Mouse (Mus musculus): ENCODE results near the gene Lamtor3. TPM values are rescaled to one million over a fixed set of nuclear protein-coding genes. Genes with fewer than 3 reads are reported as not detected.
"Not testable (repeated sequence)": the region's sequence is repeated elsewhere in the genome, so short reads cannot be mapped to it uniquely, and the experiment has no call there.

The Lamtor3 gene
- polyA plus RNA-seq, 1 experiment from 2014 or later = 132 TPM

DNA sequence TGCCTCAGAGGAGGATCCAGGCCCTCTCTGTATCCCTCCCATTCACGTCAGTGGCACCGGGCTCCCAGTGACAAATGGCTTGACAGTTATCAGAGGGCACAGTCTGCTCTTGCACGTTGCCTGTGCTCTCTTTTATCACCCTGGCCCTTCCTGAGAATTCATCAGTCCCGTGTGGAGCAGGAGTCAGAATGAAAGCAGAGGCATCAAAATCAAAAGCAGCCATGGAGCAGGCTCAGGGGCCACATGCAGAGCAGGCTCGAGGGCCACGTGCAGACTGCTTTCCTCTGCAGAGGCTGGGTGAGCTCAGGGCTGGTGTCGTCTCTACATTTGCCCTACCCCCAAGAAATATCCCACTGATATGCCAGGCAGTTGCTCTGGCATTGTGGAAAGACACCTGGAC, 33.5 kb downstream of the Lamtor3 start:
- 0 out of 2 replicates have a peak, but pooled peaks have one; percentile 9 for ATAC-seq (ENCODE audit: low FRiP score)
- Histone ChIP-seq H3K27me3 (replicated peaks) (no peaks in the 10 kb centered on the region), H3K27ac (replicated peaks) (peak overlapping the region; percentile 28), H3K4me1 (peaks cover 16% of the 10 kb centered on the region), H3K36me3 (no peaks in the 10 kb centered on the region), H3K9ac (replicated peaks) (no peak overlapping the region), H3K4me3 (replicated peaks) (no peak overlapping the region), H3K9me3 (replicated peaks) (no peaks in the 10 kb centered on the region), H3K4me2 (no peak overlapping the region)
- 43% methylated on average over 7 of the region's 7 CpGs for WGBS

DNA sequence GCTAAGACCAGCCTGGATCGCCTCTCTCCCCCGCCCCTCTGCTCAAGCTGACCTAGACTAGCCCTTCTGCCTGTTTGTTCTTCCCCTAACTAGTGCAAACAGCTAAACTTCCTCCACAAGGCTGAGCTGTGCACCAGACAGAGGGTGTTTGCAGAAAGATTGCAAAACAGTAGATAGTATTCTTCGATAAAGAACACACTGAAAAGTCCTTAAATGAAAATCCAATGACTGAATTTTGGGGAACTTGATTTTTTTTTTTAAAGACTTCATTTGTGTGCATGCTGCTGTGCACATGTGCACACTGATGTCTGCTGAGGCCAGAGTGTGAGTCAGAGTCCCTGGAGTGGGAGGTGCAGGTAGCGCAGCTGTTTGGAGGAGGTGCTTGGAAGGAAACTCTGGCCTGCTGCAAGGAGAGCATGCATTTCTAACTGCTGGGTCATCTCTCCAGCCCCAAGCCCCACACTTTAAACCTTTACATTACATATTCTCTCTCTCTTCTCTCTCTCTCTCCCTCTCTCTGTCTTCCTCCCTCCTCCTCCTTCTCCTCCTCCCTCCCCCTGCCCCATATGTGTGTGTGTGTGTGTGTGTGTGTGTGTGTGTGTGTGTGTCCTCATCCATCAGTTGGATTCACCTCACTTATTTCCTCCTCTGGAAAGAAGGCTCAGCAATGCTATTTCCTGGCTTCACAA, 34.1 kb downstream of the Lamtor3 start:
- peak; percentile 69; the same call in 1 of the 2 replicates for ATAC-seq (ENCODE audit: low FRiP score)
- no peaks in the 10 kb centered on the region for H3K9me3 ChIP-seq (replicated peaks)
- H3K27me3 ChIP-seq (replicated peaks) = no peaks in the 10 kb centered on the region
- H3K27ac ChIP-seq (replicated peaks) = peak overlapping the region; percentile 28
- 75% methylated on average over 4 of the region's 4 CpGs for WGBS
- H3K36me3 ChIP-seq = no peaks in the 10 kb centered on the region
- 0 out of 2 replicates have a peak overlapping the region, but pooled peaks have one; percentile 4 for H3K4me2 ChIP-seq
- H3K9ac ChIP-seq (replicated peaks) = no peak overlapping the region
- H3K4me1 ChIP-seq = peaks cover 16% of the 10 kb centered on the region
- no peak overlapping the region for H3K4me3 ChIP-seq (replicated peaks)

DNA sequence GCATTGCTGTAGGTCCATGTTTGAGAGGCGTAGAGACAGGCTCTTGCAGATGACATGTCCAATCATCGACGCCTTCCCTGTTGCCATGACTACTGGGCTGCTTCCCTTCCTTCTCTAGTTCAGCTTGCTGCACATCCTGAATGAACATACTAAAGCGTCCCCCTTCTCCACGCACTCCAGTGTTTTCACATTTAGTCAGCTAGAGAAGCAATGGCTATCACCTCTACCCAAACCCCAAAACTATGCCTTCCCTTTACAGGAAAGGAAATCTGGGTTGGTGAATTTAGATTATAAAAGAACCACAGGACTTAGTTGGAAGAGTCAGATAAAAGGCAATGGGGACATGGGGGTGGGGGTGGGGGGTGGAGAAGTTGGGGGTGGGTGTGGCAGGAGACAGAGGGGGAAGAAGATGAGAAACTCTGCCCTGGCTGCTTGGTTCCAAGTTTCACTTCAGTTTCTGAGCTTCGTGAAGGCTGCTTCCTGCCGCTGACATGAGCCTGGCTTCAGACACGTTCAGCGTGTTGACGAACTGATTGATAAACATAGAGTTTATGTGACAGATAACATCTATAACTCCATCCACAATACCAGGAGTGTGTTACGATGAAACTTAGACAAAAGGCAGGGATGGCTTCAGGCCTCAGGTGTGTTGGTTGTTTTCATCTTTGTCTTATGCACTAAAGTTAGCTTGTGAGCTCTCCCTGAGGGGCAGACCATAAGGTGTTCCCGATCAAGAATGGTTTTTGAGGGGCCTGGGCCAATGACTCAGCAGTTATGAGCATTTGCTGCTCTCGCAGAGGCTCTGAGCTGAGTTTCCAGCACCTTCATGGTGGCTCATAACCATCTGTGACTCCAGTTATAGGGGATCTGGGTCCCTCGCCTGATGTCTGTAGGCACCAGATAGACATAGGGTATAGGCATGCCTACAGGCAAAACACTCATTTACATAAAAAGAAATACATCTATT, 34.9 kb downstream of the Lamtor3 start:
- peaks cover 16% of the 10 kb centered on the region for H3K4me1 ChIP-seq
- ATAC-seq (ENCODE audit: low FRiP score) = peak; percentile 91
- no peaks in the 10 kb centered on the region for H3K9me3 ChIP-seq (replicated peaks)
- H3K9ac ChIP-seq (replicated peaks) = no peak overlapping the region
- H3K36me3 ChIP-seq = no peaks in the 10 kb centered on the region
- peak overlapping the region; percentile 15; the same call in 1 of the 2 replicates for H3K4me2 ChIP-seq
- no peak overlapping the region for H3K4me3 ChIP-seq (replicated peaks)
- H3K27ac ChIP-seq (replicated peaks) = peak overlapping the region; percentile 28
- 68% methylated on average over 14 of the region's 14 CpGs for WGBS
- no peaks in the 10 kb centered on the region for H3K27me3 ChIP-seq (replicated peaks)

DNA sequence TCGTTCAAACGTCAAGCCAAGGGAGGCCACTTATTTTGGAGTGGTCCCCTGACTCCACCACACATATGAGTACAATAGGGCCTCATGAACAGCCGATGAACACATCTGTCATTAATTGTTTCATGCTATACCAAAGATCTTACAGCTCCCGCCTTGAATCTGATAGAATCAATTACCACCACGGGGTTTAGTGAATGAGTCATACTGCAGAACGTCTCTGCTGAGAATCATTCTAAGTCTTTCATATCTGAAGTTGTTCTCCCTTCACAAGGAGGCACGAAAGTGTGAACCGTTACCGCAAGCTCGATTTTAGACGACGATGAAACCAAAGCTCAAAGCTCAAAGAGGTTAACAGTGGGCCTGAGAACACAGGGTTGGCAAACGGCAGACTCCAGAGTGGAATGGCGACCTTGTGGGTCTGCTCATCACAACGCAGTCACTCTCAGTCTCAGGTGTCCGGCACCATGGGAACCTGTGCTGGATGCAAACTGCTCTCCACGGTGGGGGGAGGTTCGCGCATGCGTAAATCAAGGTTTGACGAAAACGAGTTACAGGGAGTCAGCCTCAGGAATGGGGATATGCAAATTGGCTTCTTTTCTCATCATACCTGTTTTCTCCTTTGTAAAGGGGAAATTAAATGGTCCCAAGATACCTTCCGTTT, 36.1 kb downstream of the Lamtor3 start:
- no peak for ATAC-seq (ENCODE audit: low FRiP score)
- Histone ChIP-seq H3K9ac (replicated peaks) (no peak overlapping the region), H3K9me3 (replicated peaks) (no peaks in the 10 kb centered on the region), H3K4me1 (peaks cover 16% of the 10 kb centered on the region), H3K36me3 (no peaks in the 10 kb centered on the region), H3K27ac (replicated peaks) (no peak overlapping the region), H3K27me3 (replicated peaks) (no peaks in the 10 kb centered on the region), H3K4me3 (replicated peaks) (no peak overlapping the region), H3K4me2 (no peak overlapping the region)
- WGBS = 64% methylated on average over 23 of the region's 23 CpGs

DNA sequence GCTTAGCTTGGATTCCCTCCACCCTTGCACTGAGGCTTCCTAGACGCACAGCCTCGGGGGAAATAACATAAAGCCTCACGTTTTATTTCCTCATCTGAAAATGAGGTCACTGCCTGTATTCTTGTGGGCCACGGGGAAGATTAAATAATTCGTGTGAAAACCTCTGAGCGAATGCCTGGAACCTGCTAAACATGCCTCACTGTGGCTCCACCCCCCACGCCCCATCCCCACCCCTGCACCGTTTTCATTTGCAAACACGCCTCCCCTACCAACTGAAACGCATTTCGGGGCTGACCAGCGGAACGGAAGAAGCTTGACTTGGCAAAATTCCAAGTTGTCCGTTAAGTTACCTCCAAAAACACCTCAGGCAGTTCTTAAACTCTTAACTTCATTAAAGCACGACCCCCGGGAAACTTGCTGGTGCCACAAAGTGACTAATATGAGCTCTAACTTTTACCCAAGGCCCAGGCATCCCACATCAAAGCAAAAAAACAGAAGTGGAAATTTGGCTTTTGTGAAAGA, 37.3 kb downstream of the Lamtor3 start:
- 29% methylated on average over 16 of the region's 16 CpGs for WGBS

DNA sequence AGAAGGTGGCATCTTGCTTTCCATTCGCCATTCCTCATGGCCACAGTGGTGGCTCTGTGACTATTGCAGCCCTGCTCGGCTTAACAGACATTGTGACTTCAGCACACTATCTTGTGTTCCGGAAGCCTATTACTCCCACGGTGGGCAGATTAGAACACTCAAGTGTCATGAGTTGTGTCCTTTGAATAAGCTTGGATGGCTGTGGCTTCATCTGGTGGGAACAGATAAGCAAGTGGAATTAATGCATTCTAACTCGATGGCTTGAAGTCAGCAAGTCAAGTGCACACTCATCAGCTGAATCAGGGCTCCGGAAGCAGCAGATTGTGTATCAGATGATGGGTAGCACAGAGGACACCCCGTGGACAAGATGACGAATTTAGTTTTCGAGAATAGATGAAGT, 39.6 kb downstream of the Lamtor3 start:
- Histone ChIP-seq H3K4me1 (peaks cover 5% of the 10 kb centered on the region), H3K4me2 (no peak overlapping the region), H3K36me3 (no peaks in the 10 kb centered on the region), H3K27me3 (replicated peaks) (no peaks in the 10 kb centered on the region), H3K9me3 (replicated peaks) (no peaks in the 10 kb centered on the region), H3K4me3 (replicated peaks) (no peak overlapping the region), H3K9ac (replicated peaks) (no peak overlapping the region), H3K27ac (replicated peaks) (no peak overlapping the region)
- 94% methylated on average over 9 of the region's 9 CpGs for WGBS
- no peak for ATAC-seq (ENCODE audit: low FRiP score)

More for the DNA sequence above, 37.3 kb downstream of the Lamtor3 start:
- ATAC-seq (ENCODE audit: low FRiP score) = no peak
- peaks cover 16% of the 10 kb centered on the region for H3K4me1 ChIP-seq
- H3K27ac ChIP-seq (replicated peaks) = no peak overlapping the region
- H3K4me3 ChIP-seq (replicated peaks) = no peak overlapping the region
- H3K9ac ChIP-seq (replicated peaks) = no peak overlapping the region
- no peaks in the 10 kb centered on the region for H3K36me3 ChIP-seq
- H3K27me3 ChIP-seq (replicated peaks) = no peaks in the 10 kb centered on the region
- no peaks in the 10 kb centered on the region for H3K9me3 ChIP-seq (replicated peaks)
- peak overlapping the region; percentile 46 for H3K4me2 ChIP-seq

DNA sequence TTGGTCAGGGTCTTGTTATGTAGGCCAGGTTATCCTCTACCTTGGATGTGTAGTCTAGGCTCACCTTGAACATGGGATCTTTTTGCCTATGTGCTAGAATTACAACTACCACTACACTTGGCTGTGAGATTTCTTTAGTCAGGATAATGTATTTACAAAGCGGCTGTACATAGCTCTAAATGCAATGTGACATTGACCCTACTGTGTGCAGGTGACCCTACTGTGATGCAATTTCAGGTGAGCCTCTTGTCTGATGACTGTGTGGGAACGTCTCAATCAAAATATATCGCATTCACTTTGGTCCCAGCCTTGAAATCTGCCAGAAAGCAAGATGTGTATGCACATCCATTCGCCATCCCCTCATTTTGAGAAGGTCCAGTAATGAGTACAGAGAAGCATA, 40.0 kb downstream of the Lamtor3 start:
- H3K4me1 ChIP-seq = peaks cover 4% of the 10 kb centered on the region; the same call in 1 of the 2 replicates
- no peak overlapping the region for H3K4me2 ChIP-seq
- 95% methylated on average over 4 of the region's 4 CpGs for WGBS
- no peaks in the 10 kb centered on the region for H3K36me3 ChIP-seq
- H3K9ac ChIP-seq (replicated peaks) = no peak overlapping the region
- H3K9me3 ChIP-seq (replicated peaks) = no peaks in the 10 kb centered on the region
- H3K4me3 ChIP-seq (replicated peaks) = no peak overlapping the region
- ATAC-seq (ENCODE audit: low FRiP score) = no peak
- H3K27ac ChIP-seq (replicated peaks) = no peak overlapping the region
- no peaks in the 10 kb centered on the region for H3K27me3 ChIP-seq (replicated peaks)

DNA sequence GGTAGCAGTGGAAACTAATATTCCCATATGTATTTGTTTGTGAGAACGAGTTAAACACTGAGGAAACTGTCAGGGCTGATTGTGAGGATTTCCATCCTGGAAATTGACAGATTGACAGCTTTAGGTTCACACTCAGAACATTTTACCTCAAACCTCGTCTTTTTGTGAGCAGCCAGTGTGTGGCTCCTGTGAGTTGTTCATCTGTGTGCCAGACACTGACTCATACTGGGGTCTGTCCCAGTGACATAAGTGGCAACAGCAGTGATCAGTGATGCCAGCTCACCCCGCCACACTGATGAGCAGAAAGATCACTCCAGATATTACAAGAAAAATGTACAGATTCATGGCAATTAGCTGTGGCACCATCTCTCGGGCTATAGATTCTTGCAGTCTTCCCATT, 41.1 kb downstream of the Lamtor3 start:
- Histone ChIP-seq H3K4me3 (replicated peaks) (no peak overlapping the region), H3K9me3 (replicated peaks) (no peaks in the 10 kb centered on the region), H3K27ac (replicated peaks) (no peak overlapping the region), H3K4me2 (no peak overlapping the region), H3K27me3 (replicated peaks) (no peaks in the 10 kb centered on the region), H3K4me1 (peaks cover 4% of the 10 kb centered on the region; the same call in 1 of the 2 replicates), H3K9ac (replicated peaks) (no peak overlapping the region), H3K36me3 (no peaks in the 10 kb centered on the region)
- no peak for ATAC-seq (ENCODE audit: low FRiP score)
- WGBS = 87% methylated on average over 4 of the region's 4 CpGs

DNA sequence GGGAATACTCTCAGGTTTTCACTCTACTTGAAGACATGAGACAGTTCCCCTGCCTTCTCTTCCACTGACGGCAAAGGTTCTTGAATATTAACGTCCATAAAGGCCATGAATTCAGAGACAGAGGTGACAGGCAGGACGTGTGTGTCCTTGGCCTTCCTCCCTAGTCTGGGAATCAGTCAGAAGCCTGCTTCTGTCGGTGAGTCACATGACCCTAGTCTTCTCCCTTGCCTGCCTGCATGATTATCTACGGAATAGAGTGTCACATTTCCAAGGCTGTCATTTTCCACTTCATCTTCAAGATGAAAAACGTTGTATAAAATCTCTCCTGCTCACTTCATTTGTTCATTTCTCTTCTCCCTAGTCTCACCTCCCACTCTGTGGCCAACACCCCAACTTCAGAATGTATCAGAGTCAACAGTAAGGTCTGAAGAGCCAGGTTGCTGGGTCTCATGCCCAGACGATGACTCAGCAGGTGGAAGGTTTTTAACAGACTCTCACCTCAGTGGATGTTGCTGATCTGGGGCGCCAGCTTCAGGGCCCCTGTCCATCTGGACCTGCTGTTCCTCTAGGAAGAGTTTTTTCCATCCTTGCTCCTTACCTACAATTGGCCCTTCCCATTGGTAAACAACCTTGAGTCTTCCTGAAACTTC, 43.6 kb downstream of the Lamtor3 start:
- H3K27me3 ChIP-seq (replicated peaks) = no peaks in the 10 kb centered on the region
- no peak for ATAC-seq (ENCODE audit: low FRiP score)
- no peak overlapping the region for H3K4me2 ChIP-seq
- H3K4me3 ChIP-seq (replicated peaks) = no peak overlapping the region
- no peak overlapping the region for H3K27ac ChIP-seq (replicated peaks)
- WGBS = 70% methylated on average over 8 of the region's 8 CpGs
- no peaks in the 10 kb centered on the region for H3K4me1 ChIP-seq
- no peak overlapping the region for H3K9ac ChIP-seq (replicated peaks)
- H3K36me3 ChIP-seq = no peaks in the 10 kb centered on the region
- no peaks in the 10 kb centered on the region for H3K9me3 ChIP-seq (replicated peaks)

DNA sequence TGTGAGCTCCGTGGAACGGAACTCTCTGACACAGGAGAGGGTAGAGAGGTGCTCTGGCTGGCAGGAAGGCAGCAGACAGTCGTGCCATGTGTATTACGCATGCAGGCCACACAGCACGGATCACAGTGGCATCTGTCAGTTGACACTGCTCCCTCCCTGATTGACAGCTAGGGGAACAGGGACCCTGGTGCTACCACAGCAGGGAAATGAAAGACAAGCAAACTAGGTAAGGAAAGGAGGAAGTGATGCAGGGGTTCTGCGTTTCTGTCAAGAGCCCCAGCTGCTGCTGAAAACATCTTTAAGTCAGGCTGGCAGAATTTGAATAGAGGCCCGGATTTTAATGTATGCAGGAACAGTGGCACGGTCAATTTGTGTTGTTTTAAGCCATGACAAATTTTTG, 45.2 kb downstream of the Lamtor3 start:
- WGBS = 73% methylated on average over 8 of the region's 8 CpGs
- Histone ChIP-seq H3K9ac (replicated peaks) (no peak overlapping the region), H3K9me3 (replicated peaks) (no peaks in the 10 kb centered on the region), H3K4me1 (no peaks in the 10 kb centered on the region), H3K27me3 (replicated peaks) (no peaks in the 10 kb centered on the region), H3K36me3 (no peaks in the 10 kb centered on the region), H3K4me2 (no peak overlapping the region), H3K4me3 (replicated peaks) (no peak overlapping the region), H3K27ac (replicated peaks) (no peak overlapping the region)
- no peak for ATAC-seq (ENCODE audit: low FRiP score)

DNA sequence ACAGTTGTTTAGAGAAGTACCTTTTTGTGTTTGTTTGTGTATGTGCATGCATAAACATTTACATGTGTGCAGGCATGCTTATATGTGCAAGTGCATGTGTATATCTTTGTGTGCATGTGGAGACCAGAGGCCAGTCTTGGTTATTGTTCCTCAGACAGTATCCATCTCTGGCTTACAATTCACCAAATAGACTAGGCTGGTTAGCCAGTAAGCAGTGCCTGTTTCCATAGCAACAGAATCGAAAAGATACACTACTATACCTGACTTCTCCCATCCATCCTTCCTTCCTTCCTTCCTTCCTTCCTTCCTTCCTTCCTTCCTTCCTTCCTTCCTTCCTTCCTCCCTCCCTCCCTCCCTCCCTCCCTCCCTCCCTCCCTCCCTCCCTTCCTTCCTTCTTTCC, 45.7 kb downstream of the Lamtor3 start:
- not testable (repeated sequence) for H3K4me3 ChIP-seq (replicated peaks); H3K9ac ChIP-seq (replicated peaks); H3K36me3 ChIP-seq; H3K4me1 ChIP-seq; ATAC-seq (ENCODE audit: low FRiP score); H3K9me3 ChIP-seq (replicated peaks); H3K4me2 ChIP-seq; H3K27ac ChIP-seq (replicated peaks); H3K27me3 ChIP-seq (replicated peaks)
- 56% methylated on average over 1 of the region's 1 CpGs for WGBS

All from neural tube, embryonic 15.5 days (tissue).